Mouse (Mus musculus) naive thymus-derived CD4-positive, alpha-beta T cell, adult 5 months (primary cell): ENCODE data around the gene Sema4f. TPM values are rescaled to one million over a fixed set of nuclear protein-coding genes. Genes with fewer than 3 reads are reported as not detected.

Experiments
- polyA plus RNA-seq: library from polyadenylated mRNA; unstranded; fragments of 100-300 nt; shearing (Covaris generic); gene quantifications from one replicate; pipeline ENCODE4 v1.2.1, GENCODE M21; 2017

Sema4f gene
- 15.4 TPM for polyA plus RNA-seq

DNA sequence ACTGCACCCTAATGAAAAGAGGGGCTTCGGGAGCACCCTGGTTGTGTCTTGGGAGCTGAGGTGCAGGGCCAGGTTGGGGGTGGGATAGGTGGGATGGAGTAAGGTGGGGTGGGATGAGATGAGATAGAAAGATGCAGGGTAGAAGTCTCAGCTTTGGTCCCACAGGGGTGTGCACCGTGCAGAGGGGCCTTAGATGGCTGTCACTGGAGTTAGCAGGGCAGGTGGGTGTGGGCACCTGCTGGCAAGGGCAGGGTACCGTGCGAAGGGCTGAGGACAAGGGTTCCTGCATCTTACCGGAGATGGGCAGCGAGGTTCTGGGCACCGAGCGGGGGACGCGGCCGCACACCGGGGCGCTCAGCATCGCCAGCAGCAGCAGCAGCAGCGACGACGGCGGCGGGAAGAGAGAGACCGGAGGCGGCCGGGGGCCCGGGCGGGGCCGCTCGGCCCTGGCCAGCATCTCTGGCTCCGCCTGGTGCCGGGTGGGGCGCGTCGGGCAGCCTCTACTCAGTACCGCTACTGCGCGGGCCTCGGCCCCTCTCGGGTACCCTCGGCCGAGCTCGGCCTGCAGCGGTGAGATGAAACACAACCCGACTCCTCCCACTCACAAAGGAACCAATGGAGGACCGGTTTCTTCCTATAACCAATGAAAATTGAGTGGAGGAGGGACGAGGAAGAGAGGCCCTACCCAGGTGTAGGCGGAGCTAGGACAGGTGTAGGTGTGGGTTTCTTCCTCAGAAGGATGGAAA lies at the start of gene Sema4f:
Gene Sema4f, minus strand, starts transcription at position 603 of the 746 bp plus-strand sequence.

DNA sequence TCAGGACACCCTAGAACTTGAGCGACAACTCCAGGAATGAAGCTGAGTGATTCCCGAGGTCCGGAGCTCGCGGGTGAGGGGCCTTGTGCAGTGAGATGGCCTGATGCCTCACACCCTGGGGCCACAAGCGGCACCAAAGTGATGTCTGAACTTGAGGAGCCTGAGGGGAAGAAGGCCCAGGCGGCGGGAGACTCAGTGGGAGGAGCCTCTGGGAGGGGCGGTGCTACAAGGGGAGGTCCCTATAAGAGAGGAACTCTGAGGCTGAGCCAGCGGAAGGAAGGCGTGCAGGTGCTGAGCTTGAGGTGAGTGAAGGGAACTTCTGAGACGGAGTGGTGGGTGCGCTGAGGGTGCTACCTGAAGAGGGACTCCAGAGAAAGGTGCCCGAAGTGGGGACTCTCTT lies 7.1 kb upstream of the Sema4f start, which contains the start of gene M1ap:
Gene M1ap, plus strand, starts transcription at position 252 of the 400 bp plus-strand sequence.

Other genes with a start within 250 kb of the Sema4f start
- 254 TPM for gene Pole4, start 234.4 kb downstream of the Sema4f start, polyA plus RNA-seq
- 0.76 TPM for gene Hk2, start 165.3 kb downstream of the Sema4f start, polyA plus RNA-seq
- not detected for gene M1ap, start 7.1 kb upstream of the Sema4f start, polyA plus RNA-seq
- 13.8 TPM for gene Dok1, start 93.7 kb upstream of the Sema4f start, polyA plus RNA-seq
- gene Loxl3, start 94.4 kb upstream of the Sema4f start, polyA plus RNA-seq: not detected
- gene Aup1, start 114.8 kb upstream of the Sema4f start, polyA plus RNA-seq: 486 TPM
- gene Htra2, start 115.5 kb upstream of the Sema4f start, polyA plus RNA-seq: 45.1 TPM
- gene Dqx1, start 118.1 kb upstream of the Sema4f start, polyA plus RNA-seq: 3.1 TPM
- gene Tlx2, start 130.5 kb upstream of the Sema4f start, polyA plus RNA-seq: not detected
- 24.7 TPM for gene Pcgf1, start 138.1 kb upstream of the Sema4f start, polyA plus RNA-seq
- not detected for gene Lbx2, start 146.6 kb upstream of the Sema4f start, polyA plus RNA-seq
- gene Ccdc142, start 161.8 kb upstream of the Sema4f start, polyA plus RNA-seq: 3.0 TPM
- gene Gm42688, start 161.8 kb upstream of the Sema4f start, polyA plus RNA-seq: 7.4 TPM
- 43.7 TPM for gene Mrpl53, start 169.3 kb upstream of the Sema4f start, polyA plus RNA-seq
- gene Mogs, start 175.7 kb upstream of the Sema4f start, polyA plus RNA-seq: 65.1 TPM
- 37.0 TPM for gene Wbp1, start 181.8 kb upstream of the Sema4f start, polyA plus RNA-seq
- 40.0 TPM for gene Ino80b, start 185.7 kb upstream of the Sema4f start, polyA plus RNA-seq
- gene Rtkn, start 195.7 kb upstream of the Sema4f start, polyA plus RNA-seq: not detected
- not detected for gene Wdr54, start 216.6 kb upstream of the Sema4f start, polyA plus RNA-seq
- gene 1700003E16Rik, start 216.6 kb upstream of the Sema4f start, polyA plus RNA-seq: not detected
- gene Dctn1, start 226.2 kb upstream of the Sema4f start, polyA plus RNA-seq: 75.9 TPM